8 mouse cellular contexts compared by ENCODE assay signal in genomic region chr10:4346489-4347135, GRCm38 (mm10). TPM values are rescaled to one million over a fixed set of nuclear protein-coding genes. Genes with fewer than 3 reads are reported as not detected.
DNase-seq lines count a peak whose midpoint lies in the region; ATAC-seq and TF ChIP-seq lines count a peak whose summit lies in the region.

No protein-coding gene starts in this region.

- H3K4me3 ChIP-seq in left cerebral cortex, adult 2 months = peak overlapping the region; percentile 45

- peak; percentile 91 to 92 for DNase-seq in gastrocnemius, adult 8-10 months (ENCODE audit: low spot score in 2 of 2)
- DNase-seq in hindlimb bud, embryonic 11.5 days (ENCODE audit: extremely low spot score, low read depth, low spot score) = peak; percentile 53
- DNase-seq in left cerebral cortex, adult 2 months (ENCODE audit: extremely low spot score in 1 of 2, low spot score in 2 of 2) = peak; percentile 84 to 88
- peak; percentile 87 to 90 for DNase-seq in right cerebral cortex, adult 2 months (ENCODE audit: low spot score in 2 of 2)
- peak; percentile 83 for DNase-seq in urinary bladder, postnatal 10 days (ENCODE audit: low spot score)

- TF ChIP-seq CTCF in left cerebral cortex, adult 2 months (IDR thresholded peaks at IDR 0.05) = peak; percentile 97

- intact Hi-C loops in left cerebral cortex, adult 2 months (cut with DNase I) = loop anchor here (2.0 kb wide), 1 partner anchor 350 kb away; no protein-coding TSS in a partner anchor

- peak; percentile 90 for ATAC-seq in activated CD4-positive, CD25-positive, alpha-beta regulatory T cell, adult 4 months
- ATAC-seq in common myeloid progenitor, adult 5-6 weeks (replicated peaks; ENCODE audit: low read depth, poor library complexity, severe bottlenecking) = peak; percentile 100
- ATAC-seq in megakaryocyte, adult 5-6 weeks (ENCODE audit: poor library complexity, severe bottlenecking) = peak; percentile 100

- no peak overlapping the region for H3K27ac ChIP-seq in left cerebral cortex, adult 2 months

RNA-seq across cellular contexts. Expression of gene Zbtb2, which starts 41.3 kb away (rescaled TPM):
- polyA plus RNA-seq in activated CD4-positive, CD25-positive, alpha-beta regulatory T cell, adult 4 months (2017; shearing (Covaris generic)) = 10 to 100 TPM in 1 of 2 experiments, 1 to 10 TPM in 1; 9.9 to 11.3 TPM
- 14.9 and 17.2 TPM in 2 replicates for total RNA-seq in common myeloid progenitor, adult 5-6 weeks (2017)
- 1 to 10 TPM; 4.5 to 6.0 (median 5.2) TPM for total RNA-seq in gastrocnemius, adult 8-10 months (2022)
- total RNA-seq in left cerebral cortex, adult 2 months (2021) = 10 to 100 TPM in 1 of 2 experiments, 1 to 10 TPM in 1; 9.8 to 12.2 TPM
- total RNA-seq in megakaryocyte, adult 5-6 weeks (2015) = 12.8 and 14.2 TPM in 2 replicates
- total RNA-seq in megakaryocyte, adult 5-6 weeks (2017) = 10.8 and 12.2 TPM in 2 replicates
